Mouse (Mus musculus) heart, adult 2 months (tissue): ENCODE results near the gene Phldb2.

Experiments
- CTCF ChIP-seq: fragments of 200-600 bp; IDR thresholded peaks from 2 replicates; pipeline ENCODE4 v1.8.1; 2022; ENCODE audit warnings: antibody characterized with exemption, mild to moderate bottlenecking, moderate library complexity
- EP300 ChIP-seq: fragments of 200-500 bp; IDR thresholded peaks from 2 replicates; pipeline ENCODE4 v1.6.1; 2011; ENCODE audit warnings: low read depth, low read length, control low read depth; ENCODE audit not compliant: insufficient read depth
- POLR2A ChIP-seq: fragments of 200-500 bp; IDR thresholded peaks from 2 replicates; pipeline ENCODE4 v1.6.1; 2011; ENCODE audit warnings: mild to moderate bottlenecking, low read depth, low read length, control low read depth; ENCODE audit not compliant: insufficient read depth

DNA sequence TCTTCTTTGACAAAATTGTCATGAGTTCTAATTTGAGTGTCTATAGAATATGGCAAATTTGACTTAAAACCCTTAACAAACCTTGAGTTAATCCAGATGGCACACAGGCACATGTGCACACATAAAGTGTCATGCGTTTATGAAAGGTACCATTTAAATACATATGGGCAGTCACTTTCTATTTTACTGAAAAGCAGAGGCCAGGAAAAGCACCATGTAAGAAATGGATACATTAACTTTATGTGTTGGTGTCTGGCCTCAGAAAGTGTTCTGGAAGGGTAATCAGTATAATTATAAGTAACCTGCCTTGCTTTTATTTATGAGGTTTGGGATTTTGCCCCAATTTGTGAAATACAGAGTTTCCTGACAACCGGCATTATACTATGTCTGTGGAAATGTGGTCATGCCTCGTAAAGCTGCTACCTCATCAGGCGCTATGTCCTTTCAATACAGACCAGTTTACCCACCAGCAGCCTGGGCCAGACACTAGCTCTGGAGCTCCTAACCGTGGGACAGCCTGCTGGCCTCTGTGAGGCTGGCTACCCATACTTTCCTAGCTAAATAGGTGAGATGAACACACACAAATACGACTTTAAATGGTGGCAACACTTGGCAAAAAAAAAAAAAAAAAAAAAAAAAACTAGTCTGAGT is 73.2 kb downstream of the Phldb2 start:
- no peak for TF ChIP-seq CTCF
- TF ChIP-seq EP300 = no peak
- no peak for TF ChIP-seq POLR2A
